Mouse (Mus musculus): ENCODE measurements at regions not wholly inside any gene's neighbourhood (a gene's known extent, or its start where the extent isn't known, plus 50 kb on each side); places are given as distances from the start of the nearest gene placed in this dataset.

DNA sequence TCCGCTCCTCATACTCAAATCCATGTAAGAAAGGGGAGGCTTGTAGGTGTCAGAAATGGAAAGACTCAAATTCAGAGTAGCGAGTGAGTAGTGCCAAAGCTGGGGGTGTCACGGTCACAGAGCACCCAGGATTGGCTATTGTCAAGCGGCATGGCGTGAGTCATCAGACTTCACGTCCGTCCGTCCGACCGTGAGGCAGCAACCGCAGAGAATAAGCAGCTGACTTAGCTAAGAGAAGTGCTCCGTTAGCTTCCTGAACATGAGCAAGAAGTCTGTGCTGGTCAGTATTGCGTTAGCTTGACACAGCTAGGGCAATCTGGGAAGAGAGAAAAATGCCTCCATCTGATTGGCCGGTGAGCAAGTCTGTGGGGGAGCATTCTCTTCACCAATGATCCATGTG, 61.5 kb upstream of the Osbpl8 start:
- H3K27me3 ChIP-seq (ENCODE audit: control insufficient read depth, insufficient read depth, low read length) = no peaks in the 10 kb centered on the region
- H3K27ac ChIP-seq (ENCODE audit: insufficient read depth, low read length) = no peak overlapping the region
- no peak for TF ChIP-seq CTCF (IDR thresholded peaks at IDR 0.05; ENCODE audit: extremely low read depth, insufficient read depth, insufficient read length, insufficient replicate concordance)
- no peak for TF ChIP-seq POLR2A (IDR thresholded peaks at IDR 0.05; ENCODE audit: low read depth, low read length)
- H3K4me3 ChIP-seq (ENCODE audit: extremely low read depth, insufficient read depth, insufficient read length) = peak overlapping the region; percentile 50; the same call in 1 of the 2 replicates
- no peaks in the 10 kb centered on the region; the same call in 1 of the 2 replicates for H3K4me1 ChIP-seq (ENCODE audit: control insufficient read depth, insufficient read depth, insufficient read length)
- WGBS = 19% methylated on average over 14 of the region's 14 CpGs
- H3K36me3 ChIP-seq (ENCODE audit: control insufficient read depth, insufficient read depth, low read length) = no peaks in the 10 kb centered on the region
- DNase-seq (ENCODE audit: low read depth in 1 of 2, low spot score in 2 of 2) = peak in 1 of 2 experiments; percentile 33

DNA sequence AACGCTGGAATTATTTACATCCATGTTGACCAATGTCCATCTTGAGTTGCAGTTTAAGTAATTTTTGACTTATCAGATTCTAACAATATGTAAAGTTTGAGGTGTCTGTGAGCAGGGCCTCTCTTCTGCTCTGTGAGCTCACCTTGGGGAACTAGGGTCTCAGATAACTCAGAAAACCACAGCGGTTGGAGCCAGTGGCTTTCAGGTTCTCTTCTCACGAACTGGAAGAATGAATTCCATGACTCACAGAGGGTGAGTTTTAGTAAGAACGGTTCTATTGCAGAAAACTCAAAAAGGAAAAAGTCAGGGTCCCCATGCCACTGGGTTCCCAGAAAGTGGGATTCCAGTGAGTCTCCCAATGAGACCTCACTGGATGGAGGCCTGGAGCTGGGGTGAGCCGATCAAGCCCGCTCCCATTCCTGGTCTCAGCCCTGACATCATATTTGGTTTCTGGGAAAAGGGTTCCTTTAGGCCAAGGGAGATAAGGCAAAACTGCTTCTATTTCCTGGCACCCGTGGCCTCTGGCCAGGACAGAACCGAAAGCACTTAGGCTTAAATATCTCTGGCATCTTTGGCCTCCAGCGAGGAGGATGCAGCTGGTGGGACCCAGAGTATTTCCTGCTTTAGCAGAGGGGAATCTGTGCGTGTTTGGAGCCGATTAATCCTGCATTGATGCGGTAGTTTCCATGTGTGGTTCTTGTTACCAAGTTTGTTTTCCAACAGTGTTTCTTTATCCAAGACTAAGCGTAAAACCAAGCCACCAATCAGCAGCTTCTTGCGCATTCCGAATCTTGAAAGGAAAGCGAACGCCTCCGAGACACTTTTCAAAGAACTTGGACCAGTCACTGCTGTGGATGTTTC, 62.4 kb upstream of the Osbpl8 start:
- H3K27ac ChIP-seq (ENCODE audit: insufficient read depth, low read length) = peak overlapping the region; percentile 22; the same call in 1 of the 2 replicates
- TF ChIP-seq POLR2A (IDR thresholded peaks at IDR 0.05; ENCODE audit: low read depth, low read length) (no peak), CTCF (IDR thresholded peaks at IDR 0.05; ENCODE audit: extremely low read depth, insufficient read depth, insufficient read length, insufficient replicate concordance) (no peak)
- DNase-seq (ENCODE audit: low read depth in 1 of 2, low spot score in 2 of 2) = no peak

DNA sequence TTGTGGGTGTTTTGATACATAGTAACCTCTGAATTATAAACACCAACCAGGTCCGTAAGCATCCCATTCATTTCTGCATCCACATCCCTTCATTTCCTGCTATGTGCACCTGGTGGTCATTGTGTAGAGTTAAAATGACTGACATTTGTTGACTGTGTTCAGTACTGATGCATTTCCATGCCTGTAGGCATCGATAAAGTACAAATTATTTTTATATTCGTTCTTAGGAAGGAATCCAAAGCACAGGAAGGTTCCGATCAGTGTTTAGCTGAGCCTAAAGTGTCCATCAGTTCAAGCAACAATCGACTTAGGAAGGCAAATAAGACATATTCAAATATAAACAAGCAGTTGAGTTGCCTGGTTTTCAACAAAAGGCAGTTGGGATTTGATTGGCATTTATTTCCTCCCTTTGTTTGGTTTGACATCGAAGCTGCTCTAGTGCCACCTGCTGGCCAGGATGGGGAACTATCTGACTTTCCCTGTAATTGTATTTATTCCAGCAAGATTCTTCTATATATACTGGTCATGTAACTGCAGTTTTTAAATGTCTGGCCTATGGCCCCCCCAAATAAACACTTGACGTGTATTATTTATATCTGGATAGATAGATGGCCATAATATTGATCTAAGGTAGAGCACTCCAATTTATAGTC, 64.6 kb upstream of the Osbpl8 start:
- no peak overlapping the region for H3K27ac ChIP-seq (ENCODE audit: insufficient read depth, low read length)
- TF ChIP-seq POLR2A (IDR thresholded peaks at IDR 0.05; ENCODE audit: low read depth, low read length) (no peak), CTCF (IDR thresholded peaks at IDR 0.05; ENCODE audit: extremely low read depth, insufficient read depth, insufficient read length, insufficient replicate concordance) (peak; percentile 68; the same call in 1 of the 2 replicates)
- WGBS = 41% methylated on average over 7 of the region's 7 CpGs
- no peak overlapping the region for H3K4me3 ChIP-seq (ENCODE audit: extremely low read depth, insufficient read depth, insufficient read length)
- no peaks in the 10 kb centered on the region for H3K27me3 ChIP-seq (ENCODE audit: control insufficient read depth, insufficient read depth, low read length)
- H3K36me3 ChIP-seq (ENCODE audit: control insufficient read depth, insufficient read depth, low read length) = no peaks in the 10 kb centered on the region
- H3K4me1 ChIP-seq (ENCODE audit: control insufficient read depth, insufficient read depth, insufficient read length) = no peaks in the 10 kb centered on the region; the same call in 1 of the 2 replicates
- peak in 1 of 2 experiments; percentile 68 for DNase-seq (ENCODE audit: low read depth in 1 of 2, low spot score in 2 of 2)

More for the DNA sequence above, 62.4 kb upstream of the Osbpl8 start:
- Histone ChIP-seq H3K4me3 (ENCODE audit: extremely low read depth, insufficient read depth, insufficient read length) (0 out of 2 replicates have a peak overlapping the region, but pooled peaks have one; percentile 11), H3K4me1 (ENCODE audit: control insufficient read depth, insufficient read depth, insufficient read length) (no peaks in the 10 kb centered on the region; the same call in 1 of the 2 replicates), H3K27me3 (ENCODE audit: control insufficient read depth, insufficient read depth, low read length) (no peaks in the 10 kb centered on the region), H3K36me3 (ENCODE audit: control insufficient read depth, insufficient read depth, low read length) (no peaks in the 10 kb centered on the region)
- 12% methylated on average over 18 of the region's 18 CpGs for WGBS

DNA sequence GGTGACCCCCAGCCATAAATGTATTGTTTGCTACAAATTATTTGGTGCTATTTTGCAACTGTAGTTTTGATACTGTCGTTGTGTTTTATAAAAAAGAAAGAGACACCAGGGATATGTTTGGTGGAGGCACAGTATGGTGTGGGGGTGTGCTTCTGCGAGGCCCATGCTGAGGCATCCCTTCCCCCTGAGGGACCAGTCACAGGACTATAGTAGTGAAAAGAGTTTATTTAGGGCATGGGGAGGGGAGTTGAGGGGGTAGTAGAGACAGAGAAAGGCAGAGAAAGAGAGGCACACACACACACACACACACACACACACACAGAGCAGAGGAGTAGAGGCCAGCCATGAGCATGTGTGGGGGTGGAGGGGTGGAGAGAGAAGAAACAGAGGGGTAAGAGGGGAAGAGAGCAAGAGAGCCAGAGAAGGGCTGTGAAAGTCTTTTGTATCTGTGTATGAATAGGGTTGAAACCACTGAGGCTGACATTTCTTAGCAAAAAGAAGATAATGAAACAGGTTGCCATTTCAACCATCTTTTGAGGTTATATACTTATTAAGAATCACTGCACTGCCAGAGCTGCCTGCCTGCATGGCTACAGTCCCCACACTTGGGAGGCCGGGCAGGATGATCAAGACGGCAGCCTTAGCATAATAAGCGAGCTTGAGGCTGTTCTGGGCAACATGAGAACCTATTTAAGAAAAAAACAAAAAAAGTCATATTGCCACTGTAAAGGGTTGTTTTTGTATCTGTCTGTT, 65.3 kb upstream of the Osbpl8 start:
- Histone ChIP-seq H3K27me3 (ENCODE audit: control insufficient read depth, insufficient read depth, low read length) (no peaks in the 10 kb centered on the region), H3K4me1 (ENCODE audit: control insufficient read depth, insufficient read depth, insufficient read length) (no peaks in the 10 kb centered on the region; the same call in 1 of the 2 replicates), H3K27ac (ENCODE audit: insufficient read depth, low read length) (no peak overlapping the region), H3K36me3 (ENCODE audit: control insufficient read depth, insufficient read depth, low read length) (no peaks in the 10 kb centered on the region), H3K4me3 (ENCODE audit: extremely low read depth, insufficient read depth, insufficient read length) (no peak overlapping the region)
- no peak for DNase-seq (ENCODE audit: low read depth in 1 of 2, low spot score in 2 of 2)
- TF ChIP-seq POLR2A (IDR thresholded peaks at IDR 0.05; ENCODE audit: low read depth, low read length) (no peak), CTCF (IDR thresholded peaks at IDR 0.05; ENCODE audit: extremely low read depth, insufficient read depth, insufficient read length, insufficient replicate concordance) (no peak)
- 94% methylated on average over 5 of the region's 5 CpGs for WGBS

DNA sequence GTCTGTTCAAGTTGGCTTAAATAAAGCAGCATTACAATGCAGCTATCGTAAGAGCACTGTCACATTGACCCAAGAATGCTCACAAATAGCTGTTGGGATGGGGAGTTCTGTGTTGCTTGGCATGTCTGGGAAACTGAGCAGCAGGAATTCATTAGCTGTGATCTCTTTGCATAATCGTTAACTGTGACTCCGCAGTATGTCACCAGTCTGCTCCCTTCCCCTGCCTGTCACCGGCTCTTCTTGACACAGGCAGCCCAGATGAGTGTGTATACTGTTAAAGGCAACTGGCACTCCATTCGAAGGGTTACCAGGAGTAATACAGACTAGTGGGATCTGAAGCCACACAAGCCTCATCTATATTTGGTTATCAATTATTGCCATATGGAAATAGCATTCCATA, 67.3 kb upstream of the Osbpl8 start:
- DNase-seq (ENCODE audit: low read depth in 1 of 2, low spot score in 2 of 2) = no peak
- Histone ChIP-seq H3K27me3 (ENCODE audit: control insufficient read depth, insufficient read depth, low read length) (no peaks in the 10 kb centered on the region), H3K4me1 (ENCODE audit: control insufficient read depth, insufficient read depth, insufficient read length) (no peaks in the 10 kb centered on the region), H3K4me3 (ENCODE audit: extremely low read depth, insufficient read depth, insufficient read length) (no peak overlapping the region), H3K36me3 (ENCODE audit: control insufficient read depth, insufficient read depth, low read length) (no peaks in the 10 kb centered on the region), H3K27ac (ENCODE audit: insufficient read depth, low read length) (no peak overlapping the region)
- TF ChIP-seq CTCF (IDR thresholded peaks at IDR 0.05; ENCODE audit: extremely low read depth, insufficient read depth, insufficient read length, insufficient replicate concordance) (no peak), POLR2A (IDR thresholded peaks at IDR 0.05; ENCODE audit: low read depth, low read length) (no peak)
- 89% methylated on average over 5 of the region's 5 CpGs for WGBS

DNA sequence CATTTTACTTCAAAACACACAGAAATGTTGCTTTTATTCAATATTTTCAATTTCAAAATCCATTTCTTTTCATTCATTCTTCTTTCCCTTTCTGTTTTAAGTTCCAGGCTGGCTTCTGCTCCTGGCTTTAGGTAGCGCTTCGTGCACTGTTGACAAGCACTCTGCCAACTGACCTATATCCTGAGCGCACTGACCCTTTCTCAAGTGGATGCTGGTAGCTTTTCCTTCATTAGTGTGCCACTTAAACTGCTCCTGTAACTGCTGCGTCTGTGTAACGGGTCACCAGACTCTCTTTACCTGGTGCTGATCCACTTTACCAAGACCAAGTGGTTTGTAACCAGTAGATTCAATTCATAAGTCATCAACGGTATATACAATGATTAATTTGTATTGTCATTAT, 67.7 kb upstream of the Osbpl8 start:
- Histone ChIP-seq H3K27ac (ENCODE audit: insufficient read depth, low read length) (no peak overlapping the region), H3K4me1 (ENCODE audit: control insufficient read depth, insufficient read depth, insufficient read length) (no peaks in the 10 kb centered on the region), H3K36me3 (ENCODE audit: control insufficient read depth, insufficient read depth, low read length) (no peaks in the 10 kb centered on the region), H3K4me3 (ENCODE audit: extremely low read depth, insufficient read depth, insufficient read length) (no peak overlapping the region), H3K27me3 (ENCODE audit: control insufficient read depth, insufficient read depth, low read length) (no peaks in the 10 kb centered on the region)
- 90% methylated on average over 6 of the region's 6 CpGs for WGBS
- TF ChIP-seq CTCF (IDR thresholded peaks at IDR 0.05; ENCODE audit: extremely low read depth, insufficient read depth, insufficient read length, insufficient replicate concordance) (no peak), POLR2A (IDR thresholded peaks at IDR 0.05; ENCODE audit: low read depth, low read length) (no peak)
- no peak for DNase-seq (ENCODE audit: low read depth in 1 of 2, low spot score in 2 of 2)
